Mouse (Mus musculus) heart, adult 2 months (tissue): ENCODE measurements around the gene Slc7a5. TPM values are rescaled to one million over a fixed set of nuclear protein-coding genes. Genes with fewer than 3 reads are reported as not detected.

Source experiments
- DNase-seq, 2 experiments: peaks; one replicate each; pipeline ENCODE4 v3.0.0; 2021
- H3K27ac ChIP-seq: fragments of 200-600 bp; 2 replicates; pipeline ENCODE4 v1.8.1; 2022
- H3K27me3 ChIP-seq: fragments of 200-500 bp; 2 replicates; pipeline ENCODE4 v1.6.1; 2012; ENCODE audit warnings: mild to moderate bottlenecking, low read length, inconsistent platforms, mixed read lengths; ENCODE audit not compliant: control insufficient read depth, insufficient read depth
- H3K36me3 ChIP-seq: fragments of 200-500 bp; 2 replicates; pipeline ENCODE4 v1.6.1; 2012; ENCODE audit warnings: low read length, inconsistent platforms; ENCODE audit not compliant: control insufficient read depth, insufficient read depth
- H3K4me1 ChIP-seq: fragments of 200-500 bp; 2 replicates; pipeline ENCODE4 v1.6.1; 2011; ENCODE audit warnings: low read length; ENCODE audit not compliant: control insufficient read depth, insufficient read depth
- H3K4me3 ChIP-seq: fragments of 200-600 bp; 2 replicates; pipeline ENCODE4 v1.8.1; 2022
- H3K79me2 ChIP-seq: fragments of 200-500 bp; replicated peaks from 2 replicates; pipeline ENCODE4 v1.6.1; 2012; ENCODE audit warnings: mild to moderate bottlenecking, inconsistent platforms, low read length, moderate library complexity, mixed read lengths; ENCODE audit not compliant: control insufficient read depth, insufficient read depth
- H3K9ac ChIP-seq: fragments of 200-500 bp; 2 replicates; pipeline ENCODE4 v1.6.1; 2012; ENCODE audit warnings: low read depth, mild to moderate bottlenecking, control low read depth, inconsistent platforms, low read length, mixed read lengths
- CTCF ChIP-seq: fragments of 200-600 bp; IDR thresholded peaks from 2 replicates; pipeline ENCODE4 v1.8.1; 2022; ENCODE audit warnings: antibody characterized with exemption, mild to moderate bottlenecking, moderate library complexity
- EP300 ChIP-seq: fragments of 200-500 bp; IDR thresholded peaks from 2 replicates; pipeline ENCODE4 v1.6.1; 2011; ENCODE audit warnings: low read depth, low read length, control low read depth; ENCODE audit not compliant: insufficient read depth
- POLR2A ChIP-seq: fragments of 200-500 bp; IDR thresholded peaks from 2 replicates; pipeline ENCODE4 v1.6.1; 2011; ENCODE audit warnings: mild to moderate bottlenecking, low read depth, low read length, control low read depth; ENCODE audit not compliant: insufficient read depth
- WGBS: fragments of 180-500 bp; shearing (Covaris S2); methylation state at CpG from one replicate; pipeline ENCODE4 v1.1.7; 2018; 5-methylcytosine and 5-hydroxymethylcytosine counted together
- intact Hi-C: fragments of 180-260 bp; cut with DNase I; formaldehyde crosslinking; loops from one replicate; pipeline ENCODE4 v1.15.1; 2025
- polyA plus RNA-seq: library from polyadenylated mRNA; depleted of rRNA; stranded (reverse); fragments of >200 nt; gene quantifications from 2 replicates; pipeline ENCODE4 v1.2.3, GENCODE M21; 2012
- total RNA-seq, 2 experiments: library from RNA; stranded (reverse); gene quantifications; 2 replicates each; pipeline ENCODE4 v1.2.3; 2021

Gene Slc7a5
- total and polyA plus RNA-seq, 3 experiments: 3.1 to 5.2 (median 4.6) TPM

- intact Hi-C loops: loop anchor here (1.0 kb wide), 2 partner anchors 58 to 74 kb away; no protein-coding TSS in a partner anchor
- Histone ChIP-seq H3K27ac (no peak overlapping the region), H3K79me2 (no peaks in the 10 kb centered on the region), H3K36me3 (no peaks in the 10 kb centered on the region), H3K9ac (no peak overlapping the region), H3K4me1 (no peaks in the 10 kb centered on the region; the same call in 1 of the 2 replicates), H3K27me3 (no peaks in the 10 kb centered on the region), H3K4me3 (no peak overlapping the region)
- TF ChIP-seq CTCF (no peak), EP300 (no peak)
- DNase-seq: no peak
- WGBS: 86% methylated on average over 7 of the region's 7 CpGs
Measured at GRCm38 (mm10) chr8:121851716-121852115, 55.8 kb downstream of the Slc7a5 start.

- Histone ChIP-seq H3K27me3 (no peaks in the 10 kb centered on the region), H3K79me2 (no peaks in the 10 kb centered on the region), H3K4me1 (no peaks in the 10 kb centered on the region; the same call in 1 of the 2 replicates), H3K36me3 (no peaks in the 10 kb centered on the region), H3K9ac (peak overlapping the region; percentile 9; the same call in 1 of the 2 replicates), H3K4me3 (0 out of 2 replicates have a peak overlapping the region, but pooled peaks have one; percentile 17), H3K27ac (no peak overlapping the region)
- peak; percentile 91 to 96 for DNase-seq
- 6% methylated on average over 24 of the region's 24 CpGs for WGBS
- peak; percentile 71; the same call in 1 of the 2 replicates for TF ChIP-seq EP300
- peak; percentile 95 for TF ChIP-seq CTCF
- no peak for TF ChIP-seq POLR2A
- intact Hi-C loops: loop anchor here (1.0 kb wide), 2 partner anchors 58 to 74 kb away; no protein-coding TSS in a partner anchor
Measured at GRCm38 (mm10) chr8:121850821-121851470, 56.5 kb downstream of the Slc7a5 start.

- WGBS: 43% methylated on average over 12 of the region's 12 CpGs
- no peak for TF ChIP-seq CTCF
- no peak for TF ChIP-seq EP300
- TF ChIP-seq POLR2A: no peak
- no peak overlapping the region for H3K27ac ChIP-seq
- intact Hi-C loops: no loop called here
- no peaks in the 10 kb centered on the region for H3K79me2 ChIP-seq
- no peaks in the 10 kb centered on the region for H3K36me3 ChIP-seq
- DNase-seq: no peak
- H3K4me3 ChIP-seq: no peak overlapping the region
- H3K9ac ChIP-seq: no peak overlapping the region
- no peaks in the 10 kb centered on the region; the same call in 1 of the 2 replicates for H3K4me1 ChIP-seq
- H3K27me3 ChIP-seq: no peaks in the 10 kb centered on the region
Measured at GRCm38 (mm10) chr8:121850436-121850820, 57.1 kb downstream of the Slc7a5 start.

GRCm38 (mm10) chr8:121850018-121850417, 57.5 kb downstream of the Slc7a5 start:
- intact Hi-C loops: no loop called here
- Histone ChIP-seq H3K4me3 (no peak overlapping the region), H3K36me3 (no peaks in the 10 kb centered on the region), H3K27me3 (no peaks in the 10 kb centered on the region), H3K27ac (no peak overlapping the region), H3K9ac (no peak overlapping the region), H3K79me2 (no peaks in the 10 kb centered on the region), H3K4me1 (no peaks in the 10 kb centered on the region; the same call in 1 of the 2 replicates)
- DNase-seq: peak; percentile 67 to 76
- 15% methylated on average over 6 of the region's 6 CpGs for WGBS
- TF ChIP-seq POLR2A (no peak), EP300 (0 out of 2 replicates have a peak, but pooled peaks have one; percentile 41), CTCF (peak; percentile 84)

GRCm38 (mm10) chr8:121849303-121849702, 58.2 kb downstream of the Slc7a5 start:
- no peak for DNase-seq
- H3K36me3 ChIP-seq: no peaks in the 10 kb centered on the region
- no peaks in the 10 kb centered on the region; the same call in 1 of the 2 replicates for H3K4me1 ChIP-seq
- TF ChIP-seq EP300: no peak
- H3K27ac ChIP-seq: no peak overlapping the region
- no peak overlapping the region for H3K4me3 ChIP-seq
- no peak overlapping the region for H3K9ac ChIP-seq
- WGBS: 66% methylated on average over 9 of the region's 9 CpGs
- no peaks in the 10 kb centered on the region for H3K79me2 ChIP-seq
- intact Hi-C loops: no loop called here
- no peaks in the 10 kb centered on the region for H3K27me3 ChIP-seq

- WGBS: 39% methylated on average over 10 of the region's 10 CpGs
- TF ChIP-seq EP300 (no peak), POLR2A (no peak), CTCF (no peak)
- intact Hi-C loops: no loop called here
- H3K4me1 ChIP-seq: no peaks in the 10 kb centered on the region; the same call in 1 of the 2 replicates
- H3K4me3 ChIP-seq: no peak overlapping the region
- no peaks in the 10 kb centered on the region for H3K36me3 ChIP-seq
- H3K27ac ChIP-seq: no peak overlapping the region
- no peak overlapping the region for H3K9ac ChIP-seq
- H3K27me3 ChIP-seq: no peaks in the 10 kb centered on the region
- DNase-seq: no peak
- no peaks in the 10 kb centered on the region for H3K79me2 ChIP-seq
Measured at GRCm38 (mm10) chr8:121848495-121848894, 59.0 kb downstream of the Slc7a5 start.
